Mouse (Mus musculus) cerebellum, adult 2 months (tissue): Measurements from ENCODE around the gene Mical3. TPM values are rescaled to one million over a fixed set of nuclear protein-coding genes. Genes with fewer than 3 reads are reported as not detected.

ENCODE experiments used
- DNase-seq, 2 experiments: peaks; one replicate each; pipeline ENCODE4 v3.0.0; 2021
- H3K27ac ChIP-seq: fragments of 200-500 bp; 2 replicates; pipeline ENCODE4 v1.5.1; 2012; ENCODE audit warnings: low read length, control low read depth, inconsistent platforms; ENCODE audit not compliant: insufficient read depth
- H3K27me3 ChIP-seq: fragments of 200-500 bp; 2 replicates; pipeline ENCODE4 v1.6.1; 2012; ENCODE audit warnings: inconsistent platforms, mild to moderate bottlenecking, low read length, moderate library complexity; ENCODE audit not compliant: control insufficient read depth, insufficient read depth
- H3K4me1 ChIP-seq: fragments of 200-500 bp; 2 replicates; pipeline ENCODE4 v1.6.1; 2011; ENCODE audit warnings: low read length; ENCODE audit not compliant: control insufficient read depth, insufficient read depth
- H3K4me3 ChIP-seq: fragments of 200-500 bp; replicated peaks from 2 replicates; pipeline ENCODE3; 2011; ENCODE audit warnings: mild to moderate bottlenecking, low read depth, low read length, control low read depth; ENCODE audit not compliant: insufficient read depth
- CTCF ChIP-seq: fragments of 200-500 bp; IDR thresholded peaks from 2 replicates; pipeline ENCODE4 v1.5.1; 2011; ENCODE audit warnings: low read depth, mild to moderate bottlenecking, control low read depth, low read length, moderate library complexity, borderline replicate concordance; ENCODE audit not compliant: insufficient read depth
- POLR2A ChIP-seq: fragments of 200-500 bp; IDR thresholded peaks from 2 replicates; pipeline ENCODE4 v1.6.1; 2011; ENCODE audit warnings: low read length, control low read depth, borderline replicate concordance; ENCODE audit not compliant: insufficient read depth
- WGBS: fragments of 180-500 bp; shearing (Covaris S2); methylation state at CpG from one replicate; pipeline ENCODE4 v1.1.7; 2018; 5-methylcytosine and 5-hydroxymethylcytosine counted together
- polyA plus RNA-seq: library from polyadenylated mRNA; depleted of rRNA; stranded (reverse); fragments of >200 nt; gene quantifications from 2 replicates; pipeline ENCODE4 v1.2.3, GENCODE M21; 2012

The Mical3 gene
- polyA plus RNA-seq, 1 experiment: 75.7 TPM

GRCm38 (mm10) chr6:120956259-120957161 is 174.3 kb downstream of the Mical3 start:
- TF ChIP-seq CTCF: no peak
- no peak for TF ChIP-seq POLR2A
- Histone ChIP-seq H3K27me3 (no peaks in the 10 kb centered on the region), H3K27ac (no peak overlapping the region), H3K4me1 (no peaks in the 10 kb centered on the region), H3K4me3 (no peak overlapping the region)
- DNase-seq: no peak
- 91% methylated on average over 11 of the region's 11 CpGs for WGBS

DNA sequence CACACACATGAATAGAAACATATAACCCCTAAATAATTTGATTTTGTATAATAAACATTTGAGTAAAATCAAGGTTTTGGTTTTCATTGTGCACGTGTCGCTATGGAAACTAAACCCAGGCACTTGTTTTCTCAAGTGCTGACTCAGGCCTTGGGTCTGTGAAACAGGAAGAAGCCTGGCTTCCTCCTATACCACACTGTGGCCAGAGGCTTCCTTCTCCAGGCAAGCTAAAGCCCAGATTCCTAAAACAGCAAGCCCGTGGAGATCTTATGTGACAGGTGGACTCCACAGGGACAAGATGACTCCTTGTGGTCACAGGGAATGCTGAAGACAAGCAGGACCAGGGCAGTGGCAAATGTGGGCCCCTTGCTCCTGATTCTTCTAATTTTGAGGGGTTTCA is 175.6 kb downstream of the Mical3 start:
- Histone ChIP-seq H3K4me1 (no peaks in the 10 kb centered on the region), H3K27ac (no peak overlapping the region), H3K27me3 (no peaks in the 10 kb centered on the region), H3K4me3 (no peak overlapping the region)
- WGBS: 69% methylated on average over 3 of the region's 3 CpGs
- TF ChIP-seq POLR2A (no peak), CTCF (no peak)
- no peak for DNase-seq

DNA sequence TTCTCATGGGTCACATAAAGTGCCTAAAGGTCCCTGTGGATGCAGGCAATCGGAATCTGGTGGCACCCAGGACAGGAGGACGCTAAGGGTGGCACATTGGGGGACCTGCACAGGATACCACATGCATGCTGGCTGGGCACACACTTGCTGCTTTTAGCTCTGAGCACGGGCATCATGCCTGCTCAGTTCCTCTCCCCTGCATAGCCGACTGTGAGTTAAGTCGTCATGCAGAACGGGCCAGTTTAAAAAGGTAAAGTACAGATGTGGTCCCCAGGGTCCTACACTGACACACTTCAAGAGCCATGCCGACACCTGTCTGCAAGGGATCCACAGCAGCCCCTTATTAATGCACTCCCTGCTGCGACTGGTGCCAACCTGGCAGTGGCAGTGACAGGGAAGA is 176.6 kb downstream of the Mical3 start:
- no peak for DNase-seq
- TF ChIP-seq POLR2A (no peak), CTCF (no peak)
- no peak overlapping the region for H3K27ac ChIP-seq
- H3K4me1 ChIP-seq: no peaks in the 10 kb centered on the region
- H3K27me3 ChIP-seq: no peaks in the 10 kb centered on the region
- no peak overlapping the region for H3K4me3 ChIP-seq
- WGBS: 85% methylated on average over 8 of the region's 8 CpGs

- Histone ChIP-seq H3K27me3 (no peaks in the 10 kb centered on the region), H3K4me1 (no peaks in the 10 kb centered on the region), H3K4me3 (no peak overlapping the region), H3K27ac (no peak overlapping the region)
- TF ChIP-seq CTCF: no peak
- 89% methylated on average over 6 of the region's 6 CpGs for WGBS
- DNase-seq: no peak
These were observed 178.3 kb downstream of the Mical3 start for GRCm38 (mm10) chr6:120952475-120952874.

- TF ChIP-seq POLR2A (no peak), CTCF (no peak)
- no peak overlapping the region for H3K27ac ChIP-seq
- DNase-seq: no peak
- no peak overlapping the region for H3K4me3 ChIP-seq
- H3K4me1 ChIP-seq: no peaks in the 10 kb centered on the region
- WGBS: 81% methylated on average over 6 of the region's 6 CpGs
- no peaks in the 10 kb centered on the region for H3K27me3 ChIP-seq
These were observed 179.5 kb downstream of the Mical3 start for GRCm38 (mm10) chr6:120951311-120951710.

DNA sequence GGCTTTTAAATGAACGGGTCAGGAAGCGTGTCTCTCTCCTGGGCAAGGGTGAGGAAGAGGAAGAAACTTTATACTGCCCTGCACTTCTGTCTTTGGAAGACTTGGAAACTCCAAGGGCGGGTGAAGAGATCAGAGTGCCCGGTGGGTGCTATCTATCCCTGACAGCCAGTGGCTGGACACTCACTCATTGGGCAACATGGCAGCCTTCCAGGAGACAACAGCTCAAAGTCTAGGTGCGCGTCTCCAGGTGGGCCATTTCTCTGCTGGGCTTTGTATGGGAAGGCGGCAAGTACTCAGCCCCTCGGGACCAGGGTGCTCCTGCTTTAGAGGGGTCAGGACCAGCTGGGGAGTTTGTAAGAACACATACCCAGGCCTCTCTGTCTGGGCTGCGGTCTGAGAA is 185.3 kb downstream of the Mical3 start:
- WGBS: 96% methylated on average over 9 of the region's 9 CpGs
- TF ChIP-seq POLR2A: no peak
- TF ChIP-seq CTCF: no peak
- H3K27ac ChIP-seq: no peak overlapping the region
- H3K4me1 ChIP-seq: no peaks in the 10 kb centered on the region
- no peaks in the 10 kb centered on the region for H3K27me3 ChIP-seq
- no peak overlapping the region for H3K4me3 ChIP-seq
- DNase-seq: no peak

DNA sequence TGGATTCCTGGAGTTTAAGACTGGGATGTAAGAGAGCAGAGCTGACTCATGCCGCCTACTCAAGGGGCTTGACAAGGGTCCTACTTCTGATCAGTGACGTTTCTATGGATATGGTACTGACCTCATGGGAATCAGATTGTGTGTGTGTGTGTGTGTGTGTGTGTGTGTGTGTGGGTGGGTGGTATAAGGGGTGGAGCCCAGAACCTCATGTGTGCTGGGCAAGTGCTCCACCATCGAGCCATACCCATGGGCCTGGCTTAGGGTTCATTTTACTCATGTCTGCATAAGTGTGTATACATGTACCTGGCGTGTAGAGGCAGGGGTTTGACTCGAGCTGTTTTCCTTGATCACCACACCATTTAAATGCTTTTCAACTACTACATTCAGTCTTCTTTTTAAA is 186.8 kb downstream of the Mical3 start:
- no peak for DNase-seq
- no peaks in the 10 kb centered on the region for H3K4me1 ChIP-seq
- no peak for TF ChIP-seq POLR2A
- TF ChIP-seq CTCF: no peak
- 86% methylated on average over 5 of the region's 5 CpGs for WGBS
- H3K27me3 ChIP-seq: no peaks in the 10 kb centered on the region
- H3K27ac ChIP-seq: no peak overlapping the region
- no peak overlapping the region for H3K4me3 ChIP-seq

- WGBS: 87% methylated on average over 10 of the region's 10 CpGs
- Histone ChIP-seq H3K27me3 (no peaks in the 10 kb centered on the region), H3K4me3 (no peak overlapping the region), H3K27ac (no peak overlapping the region), H3K4me1 (no peaks in the 10 kb centered on the region)
- no peak for DNase-seq
- TF ChIP-seq POLR2A (no peak), CTCF (no peak)
These were observed 187.2 kb downstream of the Mical3 start for GRCm38 (mm10) chr6:120943551-120943950.
